Mouse (Mus musculus) forelimb bud, embryonic 11.5 days (tissue): Measurements from ENCODE around the gene Hmx3.

ENCODE experiments used
- DNase-seq: peaks from one replicate; pipeline ENCODE4 v3.0.0-alpha.2; 2012; ENCODE audit warnings: low read depth, low spot score

The Hmx3 gene

GRCm38 (mm10) chr7:131556541-131557271 lies 14.0 kb downstream of the Hmx3 start:
- no peak for DNase-seq

- no peak for DNase-seq
Measured at GRCm38 (mm10) chr7:131557751-131558150, 15.1 kb downstream of the Hmx3 start.

DNA sequence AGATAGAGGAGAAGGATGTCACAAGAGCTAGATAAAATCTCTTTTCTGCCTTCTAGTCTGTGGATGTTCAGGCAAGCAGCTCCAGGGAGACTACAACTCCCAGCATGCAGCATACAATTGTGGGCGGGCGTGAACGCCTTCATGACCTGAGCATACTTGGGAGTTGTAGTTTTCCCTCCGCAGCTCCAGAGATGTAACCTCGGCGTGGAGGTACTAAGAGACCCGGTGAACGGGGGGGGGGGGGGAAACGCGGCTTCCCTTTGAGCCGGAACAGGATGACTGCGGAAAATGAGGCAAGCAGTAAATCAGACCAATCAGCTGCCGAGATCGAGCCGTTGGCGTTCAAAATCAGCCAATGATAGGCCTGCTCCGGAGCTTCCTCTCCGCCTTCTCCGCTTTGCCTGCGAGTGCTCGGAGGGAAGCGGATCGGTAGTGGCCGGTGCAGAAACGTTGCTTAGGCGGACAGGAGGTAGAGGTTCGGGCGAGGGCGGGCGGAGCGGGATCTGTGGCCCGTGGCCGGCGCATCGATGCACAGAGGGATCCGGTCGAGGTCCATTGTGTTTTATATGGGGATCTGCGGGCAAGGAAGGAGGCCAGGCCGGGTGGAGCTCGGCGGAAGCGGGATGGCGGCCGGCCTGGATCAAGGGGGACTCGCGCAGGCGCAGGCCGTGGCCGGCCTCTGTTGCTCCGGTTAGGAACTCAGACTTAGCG lies 17.5 kb downstream of the Hmx3 start, which contains the start of gene Bub3:
Gene Bub3, plus strand, starts transcription at position 237 of the 711 bp plus-strand sequence.
- DNase-seq = peak; percentile 93

DNA sequence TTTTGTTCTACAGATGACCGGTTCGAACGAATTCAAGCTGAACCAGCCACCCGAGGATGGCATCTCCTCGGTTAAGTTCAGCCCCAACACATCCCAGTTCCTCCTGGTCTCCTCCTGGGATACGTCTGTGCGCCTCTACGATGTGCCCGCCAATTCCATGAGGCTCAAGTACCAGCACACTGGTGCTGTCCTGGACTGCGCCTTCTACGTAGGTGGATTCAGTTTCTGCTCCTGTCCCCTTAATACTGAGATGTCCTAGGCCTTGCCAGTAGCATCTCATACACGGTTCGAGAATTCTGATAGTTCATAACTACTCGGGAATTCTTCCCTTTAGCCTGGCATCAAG lies 18.0 kb downstream of the Hmx3 start:
- no peak for DNase-seq

DNA sequence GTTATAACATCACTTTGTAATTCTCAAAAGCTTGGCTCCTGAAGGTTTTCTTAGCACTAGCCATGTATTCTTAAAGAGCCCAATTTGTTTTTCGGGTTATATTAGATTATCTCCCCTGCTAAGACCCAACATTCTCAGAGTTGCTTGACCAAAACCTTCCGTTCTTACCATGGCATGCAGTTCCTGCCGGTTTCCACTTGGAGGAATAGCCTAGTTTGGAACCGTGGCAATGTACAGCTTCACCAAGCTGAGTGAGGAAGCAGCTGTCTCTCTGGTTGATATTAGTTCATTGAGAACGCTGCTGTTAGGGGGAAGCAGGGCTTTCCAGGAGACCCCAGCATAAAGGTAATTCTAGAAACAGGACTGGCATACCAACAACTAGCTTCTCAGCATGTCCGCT lies 32.6 kb downstream of the Hmx3 start:
- no peak for DNase-seq

- no peak for DNase-seq
Measured at GRCm38 (mm10) chr7:131582178-131582577, 39.5 kb downstream of the Hmx3 start.

DNA sequence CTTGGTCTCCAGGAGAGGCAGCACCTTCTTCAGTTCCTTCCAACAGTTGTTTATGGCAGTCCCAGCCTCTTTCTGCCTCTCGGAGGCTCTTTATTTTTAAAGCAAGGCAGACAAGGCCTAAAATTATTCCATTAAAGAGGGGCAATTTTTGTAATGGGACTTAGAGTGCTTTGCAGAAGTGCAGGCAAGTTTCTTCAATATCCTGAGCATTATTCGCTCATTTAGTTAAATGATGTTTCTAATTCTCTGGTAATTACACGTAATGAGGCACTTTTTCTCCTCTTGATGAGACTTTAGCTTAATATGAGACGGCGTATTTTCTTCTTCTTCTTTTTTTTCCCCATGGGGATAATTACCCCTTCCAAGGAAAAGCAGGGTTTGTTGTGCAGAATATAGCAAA lies 42.9 kb downstream of the Hmx3 start:
- no peak for DNase-seq
